Mouse (Mus musculus) heart, embryonic 16.5 days (tissue): ENCODE measurements at regions not wholly inside any gene's neighbourhood (a gene's known extent, or its start where the extent isn't known, plus 50 kb on each side); places are given as distances from the start of the nearest gene placed in this dataset.

Experiments
- ATAC-seq: fragments of 200-750 bp; cut with Nextera tagmentation; replicated peaks from 2 replicates; pipeline ENCODE4 v1.8.0; 2017; ENCODE audit warnings: moderate number of reproducible peaks; ENCODE audit not compliant: insufficient read depth, low FRiP score; ENCODE audit errors: extremely low read depth
- H3K27ac ChIP-seq: fragments of 300-500 bp; sonication (generic); 2 replicates; pipeline ENCODE4 v1.5.1; 2014; ENCODE audit warnings: mild to moderate bottlenecking, low read length, control low read depth, moderate library complexity
- H3K27me3 ChIP-seq: fragments of 300-500 bp; sonication (generic); 2 replicates; pipeline ENCODE4 v1.6.1; 2014; ENCODE audit warnings: low read length, mixed read lengths; ENCODE audit not compliant: control insufficient read depth, insufficient read depth
- H3K36me3 ChIP-seq: fragments of 300-500 bp; sonication (generic); 2 replicates; pipeline ENCODE4 v1.6.1; 2014; ENCODE audit not compliant: control insufficient read depth, insufficient read depth
- H3K4me1 ChIP-seq: fragments of 300-500 bp; sonication (generic); 2 replicates; pipeline ENCODE4 v1.6.1; 2014; ENCODE audit warnings: low read length, mixed read lengths; ENCODE audit not compliant: control insufficient read depth, insufficient read depth
- H3K4me2 ChIP-seq: fragments of 300-500 bp; sonication (generic); 2 replicates; pipeline ENCODE4 v1.6.1; 2014; ENCODE audit warnings: low read depth, mild to moderate bottlenecking, control low read depth, low read length
- H3K4me3 ChIP-seq: fragments of 300-500 bp; sonication (generic); 2 replicates; pipeline ENCODE4 v1.5.1; 2014; ENCODE audit warnings: mild to moderate bottlenecking, control low read depth, low read length
- H3K9ac ChIP-seq: fragments of 300-500 bp; sonication (generic); 2 replicates; pipeline ENCODE4 v1.6.1; 2014; ENCODE audit warnings: low read length, control low read depth
- H3K9me3 ChIP-seq: fragments of 300-500 bp; sonication (generic); replicated peaks from 2 replicates; pipeline ENCODE4 v1.6.1; 2016; ENCODE audit warnings: low read length; ENCODE audit not compliant: control insufficient read depth
- WGBS: fragments of 180-500 bp; shearing (Covaris S2); extraction: QIAGEN DNeasy Blood & Tissue Kit; methylation state at CpG from one replicate; pipeline ENCODE4 v1.1.7; 2014; 5-methylcytosine and 5-hydroxymethylcytosine counted together

GRCm38 (mm10) chr14:105684329-105684728, 212.3 kb downstream of the Spry2 start:
- Histone ChIP-seq H3K9ac (no peak overlapping the region), H3K9me3 (no peaks in the 10 kb centered on the region), H3K27me3 (no peaks in the 10 kb centered on the region), H3K4me1 (peaks cover 4% of the 10 kb centered on the region), H3K4me3 (no peak overlapping the region), H3K36me3 (no peaks in the 10 kb centered on the region), H3K27ac (no peak overlapping the region), H3K4me2 (no peak overlapping the region)
- whole genome bisulfite sequencing: 70% methylated on average over 2 of the region's 2 CpGs
- no peak for ATAC-seq

- peak overlapping the region; percentile 22 for H3K4me3 ChIP-seq
- ATAC-seq: no peak
- H3K27me3 ChIP-seq: no peaks in the 10 kb centered on the region
- WGBS: 13% methylated on average over 4 of the region's 4 CpGs
- peaks cover 14% of the 10 kb centered on the region for H3K4me1 ChIP-seq
- peak overlapping the region; percentile 23; the same call in 1 of the 2 replicates for H3K27ac ChIP-seq
- H3K36me3 ChIP-seq: no peaks in the 10 kb centered on the region
- no peaks in the 10 kb centered on the region for H3K9me3 ChIP-seq
- H3K9ac ChIP-seq: no peak overlapping the region
- peak overlapping the region; percentile 58 for H3K4me2 ChIP-seq
Observed at GRCm38 (mm10) chr14:105676646-105676930, 220.0 kb downstream of the Spry2 start.

DNA sequence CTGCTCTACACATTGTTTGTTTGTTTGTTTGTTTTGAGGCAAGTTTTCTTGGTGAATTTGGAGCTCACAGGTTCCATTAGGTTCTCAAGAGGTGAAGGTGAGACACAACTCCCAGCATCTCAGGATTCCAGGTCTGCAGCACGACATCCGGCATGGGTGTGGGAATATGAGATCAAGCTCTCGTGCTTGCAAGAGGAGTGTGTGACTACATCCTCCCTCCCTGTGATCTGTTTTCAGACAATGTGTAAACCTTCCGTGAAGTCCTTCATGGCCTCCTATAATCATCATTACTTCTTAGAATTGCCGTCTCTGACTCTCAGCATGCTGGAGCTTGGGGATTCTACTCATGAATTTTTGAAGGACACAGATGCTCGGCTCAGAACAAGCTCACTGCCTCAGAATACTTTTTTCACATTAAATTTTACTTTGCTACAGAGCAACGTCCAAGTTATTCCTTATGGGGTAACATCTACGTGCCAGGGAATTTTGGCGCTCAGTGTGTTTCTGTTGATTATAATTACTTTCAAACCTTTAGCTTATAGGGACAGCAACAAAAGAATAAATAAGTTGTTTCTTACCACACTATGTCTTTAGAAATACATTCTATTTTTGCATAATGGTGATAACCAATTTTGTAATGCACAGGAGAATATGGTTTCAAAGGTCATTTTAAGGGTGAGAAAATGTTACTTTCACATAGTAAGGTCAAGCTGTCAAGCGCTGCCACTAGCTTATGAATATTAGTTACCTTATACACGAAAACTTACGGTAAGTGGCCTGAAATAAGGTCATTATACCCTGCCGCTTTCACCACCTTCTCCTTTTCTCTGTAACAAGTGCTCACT, 220.6 kb downstream of the Spry2 start:
- Histone ChIP-seq H3K4me1 (peaks cover 14% of the 10 kb centered on the region), H3K36me3 (no peaks in the 10 kb centered on the region), H3K27ac (0 out of 2 replicates have a peak overlapping the region, but pooled peaks have one; percentile 23), H3K27me3 (no peaks in the 10 kb centered on the region), H3K4me3 (peak overlapping the region; percentile 22), H3K4me2 (peak overlapping the region; percentile 58), H3K9me3 (no peaks in the 10 kb centered on the region), H3K9ac (no peak overlapping the region)
- 47% methylated on average over 13 of the region's 13 CpGs for WGBS
- no peak for ATAC-seq

GRCm38 (mm10) chr14:105675006-105675405, 221.6 kb downstream of the Spry2 start:
- Histone ChIP-seq H3K27me3 (no peaks in the 10 kb centered on the region), H3K4me1 (peaks cover 14% of the 10 kb centered on the region), H3K36me3 (no peaks in the 10 kb centered on the region), H3K9ac (no peak overlapping the region), H3K27ac (no peak overlapping the region), H3K4me2 (no peak overlapping the region), H3K9me3 (no peaks in the 10 kb centered on the region), H3K4me3 (no peak overlapping the region)
- ATAC-seq: no peak

DNA sequence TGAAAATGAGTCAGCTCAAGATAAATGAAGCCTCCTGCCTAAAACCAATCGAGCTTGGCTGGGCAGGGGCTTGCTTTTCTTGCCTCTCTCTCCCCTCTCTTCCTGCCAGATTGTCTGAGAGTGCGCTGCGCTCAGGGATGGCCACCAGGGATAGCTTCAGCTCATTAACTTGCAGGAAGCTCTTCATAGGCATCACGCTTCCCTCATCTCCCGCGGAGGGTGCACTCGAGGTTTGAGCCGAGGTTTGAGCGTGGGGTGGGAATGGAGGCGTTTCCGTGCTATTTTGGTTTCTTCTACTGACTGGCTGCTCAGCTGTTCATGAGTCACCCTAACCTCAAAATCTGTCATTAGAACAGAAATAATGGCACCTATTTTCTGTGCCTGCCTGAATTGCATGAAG, 227.7 kb downstream of the Spry2 start:
- no peak; the same call in 1 of the 2 replicates for ATAC-seq
- Histone ChIP-seq H3K9ac (0 out of 2 replicates have a peak overlapping the region, but pooled peaks have one; percentile 24), H3K36me3 (no peaks in the 10 kb centered on the region), H3K4me3 (no peak overlapping the region), H3K4me1 (peaks cover 7% of the 10 kb centered on the region), H3K27me3 (no peaks in the 10 kb centered on the region), H3K27ac (no peak overlapping the region), H3K9me3 (no peaks in the 10 kb centered on the region), H3K4me2 (peak overlapping the region; percentile 49)
- 9% methylated on average over 11 of the region's 11 CpGs for WGBS

DNA sequence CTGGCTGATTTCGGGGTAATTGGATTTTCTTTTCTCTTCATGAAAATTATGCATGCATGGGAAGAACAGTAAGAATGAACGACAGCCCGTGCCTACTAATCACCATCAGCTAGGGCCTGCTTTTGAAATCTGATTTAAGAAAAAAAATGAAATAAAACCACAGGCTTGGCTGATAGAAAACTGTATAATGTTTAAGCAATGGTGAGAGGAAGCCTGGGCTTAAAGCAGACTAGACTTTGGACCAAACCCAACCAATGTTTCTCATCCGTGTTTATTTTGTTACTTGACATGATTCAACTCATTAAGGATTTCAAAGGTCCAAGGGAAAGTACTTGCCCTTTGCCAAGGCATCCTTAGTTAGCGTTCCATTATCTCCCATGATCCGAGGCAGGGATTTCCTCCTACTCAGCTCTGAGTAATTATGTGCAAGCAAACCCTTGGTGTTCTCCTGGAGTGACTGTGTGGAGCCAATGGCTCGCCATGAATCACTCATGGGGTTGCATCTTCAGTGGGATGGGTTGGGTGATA, 231.9 kb downstream of the Spry2 start:
- no peak overlapping the region for H3K4me3 ChIP-seq
- 69% methylated on average over 7 of the region's 7 CpGs for WGBS
- H3K9ac ChIP-seq: no peak overlapping the region
- H3K4me1 ChIP-seq: peaks cover 7% of the 10 kb centered on the region
- peaks cover 4% of the 10 kb centered on the region; the same call in 1 of the 2 replicates for H3K9me3 ChIP-seq
- ATAC-seq: no peak
- no peak overlapping the region for H3K4me2 ChIP-seq
- no peaks in the 10 kb centered on the region for H3K36me3 ChIP-seq
- no peak overlapping the region for H3K27ac ChIP-seq
- H3K27me3 ChIP-seq: no peaks in the 10 kb centered on the region

DNA sequence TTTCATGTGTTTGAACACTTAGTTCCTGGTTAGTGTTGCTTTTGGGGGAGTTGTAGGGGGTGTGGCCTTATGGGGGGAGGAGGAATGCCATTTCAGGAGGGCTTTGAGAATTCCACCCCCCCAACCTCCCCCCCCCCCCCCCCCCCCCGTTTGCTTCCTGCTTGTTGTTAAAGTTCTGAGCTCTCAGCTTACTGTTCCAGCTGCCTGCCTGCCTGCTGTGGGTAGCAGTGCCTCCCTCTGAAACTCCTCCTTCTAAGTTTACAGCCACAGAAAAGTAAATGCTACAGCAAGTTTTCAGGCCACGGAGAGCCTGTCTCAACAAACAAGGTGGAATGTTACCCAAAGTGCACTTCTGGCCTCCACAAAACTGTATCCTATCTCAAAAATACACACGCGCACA, 233.1 kb downstream of the Spry2 start:
- no peak for ATAC-seq
- H3K4me2 ChIP-seq: no peak overlapping the region
- peaks cover 3% of the 10 kb centered on the region; the same call in 1 of the 2 replicates for H3K4me1 ChIP-seq
- no peaks in the 10 kb centered on the region for H3K27me3 ChIP-seq
- H3K36me3 ChIP-seq: no peaks in the 10 kb centered on the region
- no peak overlapping the region for H3K27ac ChIP-seq
- peaks cover 4% of the 10 kb centered on the region; the same call in 1 of the 2 replicates for H3K9me3 ChIP-seq
- H3K4me3 ChIP-seq: no peak overlapping the region
- 90% methylated on average over 3 of the region's 4 CpGs for WGBS
- no peak overlapping the region for H3K9ac ChIP-seq

GRCm38 (mm10) chr14:105662839-105663238, 233.8 kb downstream of the Spry2 start:
- 89% methylated on average over 6 of the region's 6 CpGs for WGBS
- Histone ChIP-seq H3K36me3 (no peaks in the 10 kb centered on the region), H3K4me2 (no peak overlapping the region), H3K9ac (no peak overlapping the region), H3K27ac (no peak overlapping the region), H3K4me1 (peaks cover 3% of the 10 kb centered on the region; the same call in 1 of the 2 replicates), H3K9me3 (peaks cover 6% of the 10 kb centered on the region), H3K4me3 (no peak overlapping the region), H3K27me3 (no peaks in the 10 kb centered on the region)
- no peak for ATAC-seq

- Histone ChIP-seq H3K36me3 (no peaks in the 10 kb centered on the region), H3K9me3 (peaks cover 6% of the 10 kb centered on the region), H3K9ac (no peak overlapping the region), H3K4me1 (no peaks in the 10 kb centered on the region), H3K4me2 (no peak overlapping the region), H3K27ac (no peak overlapping the region), H3K27me3 (no peaks in the 10 kb centered on the region), H3K4me3 (no peak overlapping the region)
- 92% methylated on average over 2 of the region's 2 CpGs for WGBS
- ATAC-seq: no peak
Observed at GRCm38 (mm10) chr14:105658316-105658715, 238.3 kb downstream of the Spry2 start.
